Mouse (Mus musculus): Measurements from ENCODE around the gene Ptpn4. TPM values are rescaled to one million over a fixed set of nuclear protein-coding genes. Genes with fewer than 3 reads are reported as not detected.

Gene Ptpn4
- total and polyA plus RNA-seq, 2 experiments from 2014 or later: 4.1 to 16.7 TPM

- WGBS: 64% methylated on average over 13 of the region's 13 CpGs
- Histone ChIP-seq H3K9me3 (replicated peaks; ENCODE audit: control insufficient read depth, low read length) (no peaks in the 10 kb centered on the region), H3K27me3 (ENCODE audit: control insufficient read depth, insufficient read depth, low read length) (no peaks in the 10 kb centered on the region), H3K36me3 (replicated peaks; ENCODE audit: control insufficient read depth, insufficient read depth, low read length) (no peaks in the 10 kb centered on the region), H3K9ac (replicated peaks; ENCODE audit: low read depth, low read length) (no peak overlapping the region), H3K4me3 (ENCODE audit: low read depth, low read length) (no peak overlapping the region), H3K4me1 (ENCODE audit: control insufficient read depth, insufficient read depth) (no peaks in the 10 kb centered on the region), H3K27ac (ENCODE audit: low read depth) (no peak overlapping the region), H3K4me2 (ENCODE audit: low read depth, low read length) (no peak overlapping the region)
- TF ChIP-seq CTCF (IDR thresholded peaks at IDR 0.05; ENCODE audit: low read depth): no peak
- TF ChIP-seq EP300 (IDR thresholded peaks at IDR 0.05; ENCODE audit: low read depth): no peak
- no peak for DNase-seq (ENCODE audit: low spot score)
- no peak for ATAC-seq (ENCODE audit: insufficient read depth, low read depth)
Observed at GRCm38 (mm10) chr1:119868395-119869161, 31.2 kb upstream of the Ptpn4 start.

GRCm38 (mm10) chr1:119867300-119867699 lies 29.9 kb upstream of the Ptpn4 start:
- TF ChIP-seq EP300 (IDR thresholded peaks at IDR 0.05; ENCODE audit: low read depth) (no peak), CTCF (IDR thresholded peaks at IDR 0.05; ENCODE audit: low read depth) (no peak)
- no peak for ATAC-seq (ENCODE audit: insufficient read depth, low read depth)
- 0 out of 2 replicates have a peak overlapping the region, but pooled peaks have one; percentile 38 for H3K27ac ChIP-seq (ENCODE audit: low read depth)

GRCm38 (mm10) chr1:119865311-119865710 lies 27.9 kb upstream of the Ptpn4 start:
- Histone ChIP-seq H3K27ac (ENCODE audit: low read depth) (no peak overlapping the region), H3K4me3 (ENCODE audit: low read depth, low read length) (no peak overlapping the region), H3K27me3 (ENCODE audit: control insufficient read depth, insufficient read depth, low read length) (no peaks in the 10 kb centered on the region), H3K9ac (replicated peaks; ENCODE audit: low read depth, low read length) (no peak overlapping the region), H3K4me1 (ENCODE audit: control insufficient read depth, insufficient read depth) (no peaks in the 10 kb centered on the region), H3K36me3 (replicated peaks; ENCODE audit: control insufficient read depth, insufficient read depth, low read length) (no peaks in the 10 kb centered on the region), H3K9me3 (replicated peaks; ENCODE audit: control insufficient read depth, low read length) (no peaks in the 10 kb centered on the region), H3K4me2 (ENCODE audit: low read depth, low read length) (no peak overlapping the region)
- ATAC-seq (ENCODE audit: insufficient read depth, low read depth): no peak
- WGBS: 80% methylated on average over 6 of the region's 6 CpGs
- no peak for DNase-seq (ENCODE audit: low spot score)
- no peak for TF ChIP-seq EP300 (IDR thresholded peaks at IDR 0.05; ENCODE audit: low read depth)
- no peak for TF ChIP-seq CTCF (IDR thresholded peaks at IDR 0.05; ENCODE audit: low read depth)

More at GRCm38 (mm10) chr1:119867300-119867699, 29.9 kb upstream of the Ptpn4 start:
- H3K4me1 ChIP-seq (ENCODE audit: control insufficient read depth, insufficient read depth): no peaks in the 10 kb centered on the region
- H3K4me3 ChIP-seq (ENCODE audit: low read depth, low read length): no peak overlapping the region
- no peaks in the 10 kb centered on the region for H3K36me3 ChIP-seq (replicated peaks; ENCODE audit: control insufficient read depth, insufficient read depth, low read length)
- H3K9ac ChIP-seq (replicated peaks; ENCODE audit: low read depth, low read length): no peak overlapping the region
- no peak overlapping the region for H3K4me2 ChIP-seq (ENCODE audit: low read depth, low read length)
- H3K27me3 ChIP-seq (ENCODE audit: control insufficient read depth, insufficient read depth, low read length): no peaks in the 10 kb centered on the region
- WGBS: 55% methylated on average over 2 of the region's 2 CpGs
- DNase-seq (ENCODE audit: low spot score): no peak
- H3K9me3 ChIP-seq (replicated peaks; ENCODE audit: control insufficient read depth, low read length): no peaks in the 10 kb centered on the region

GRCm38 (mm10) chr1:119863507-119864296 lies 26.3 kb upstream of the Ptpn4 start:
- no peaks in the 10 kb centered on the region for H3K36me3 ChIP-seq (replicated peaks; ENCODE audit: control insufficient read depth, insufficient read depth, low read length)
- ATAC-seq (ENCODE audit: insufficient read depth, low read depth): no peak
- H3K4me3 ChIP-seq (ENCODE audit: low read depth, low read length): no peak overlapping the region
- no peaks in the 10 kb centered on the region for H3K27me3 ChIP-seq (ENCODE audit: control insufficient read depth, insufficient read depth, low read length)
- H3K27ac ChIP-seq (ENCODE audit: low read depth): no peak overlapping the region
- no peak for TF ChIP-seq EP300 (IDR thresholded peaks at IDR 0.05; ENCODE audit: low read depth)
- TF ChIP-seq CTCF (IDR thresholded peaks at IDR 0.05; ENCODE audit: low read depth): no peak
- no peak overlapping the region for H3K4me2 ChIP-seq (ENCODE audit: low read depth, low read length)
- no peak overlapping the region for H3K9ac ChIP-seq (replicated peaks; ENCODE audit: low read depth, low read length)
- no peaks in the 10 kb centered on the region for H3K4me1 ChIP-seq (ENCODE audit: control insufficient read depth, insufficient read depth)
- 64% methylated on average over 7 of the region's 7 CpGs for WGBS
- no peaks in the 10 kb centered on the region for H3K9me3 ChIP-seq (replicated peaks; ENCODE audit: control insufficient read depth, low read length)
- no peak for DNase-seq (ENCODE audit: low spot score)

GRCm38 (mm10) chr1:119859566-119859965 lies 22.2 kb upstream of the Ptpn4 start:
- 0 out of 2 replicates have a peak, but pooled peaks cover 4% of the 10 kb centered on the region for H3K9me3 ChIP-seq (replicated peaks; ENCODE audit: control insufficient read depth, low read length)
- no peak overlapping the region for H3K9ac ChIP-seq (replicated peaks; ENCODE audit: low read depth, low read length)
- ATAC-seq (ENCODE audit: insufficient read depth, low read depth) (no peak), DNase-seq (ENCODE audit: low spot score) (no peak)
- H3K27me3 ChIP-seq (ENCODE audit: control insufficient read depth, insufficient read depth, low read length): no peaks in the 10 kb centered on the region
- WGBS: 73% methylated on average over 5 of the region's 5 CpGs
- H3K4me3 ChIP-seq (ENCODE audit: low read depth, low read length): no peak overlapping the region
- H3K27ac ChIP-seq (ENCODE audit: low read depth): no peak overlapping the region
- H3K4me1 ChIP-seq (ENCODE audit: control insufficient read depth, insufficient read depth): no peaks in the 10 kb centered on the region
- TF ChIP-seq EP300 (IDR thresholded peaks at IDR 0.05; ENCODE audit: low read depth) (no peak), CTCF (IDR thresholded peaks at IDR 0.05; ENCODE audit: low read depth) (no peak)
- no peaks in the 10 kb centered on the region for H3K36me3 ChIP-seq (replicated peaks; ENCODE audit: control insufficient read depth, insufficient read depth, low read length)
- no peak overlapping the region for H3K4me2 ChIP-seq (ENCODE audit: low read depth, low read length)

All from heart, postnatal 0 days (tissue).